Mouse (Mus musculus): ENCODE measurements around the gene Ptprg.

DNA sequence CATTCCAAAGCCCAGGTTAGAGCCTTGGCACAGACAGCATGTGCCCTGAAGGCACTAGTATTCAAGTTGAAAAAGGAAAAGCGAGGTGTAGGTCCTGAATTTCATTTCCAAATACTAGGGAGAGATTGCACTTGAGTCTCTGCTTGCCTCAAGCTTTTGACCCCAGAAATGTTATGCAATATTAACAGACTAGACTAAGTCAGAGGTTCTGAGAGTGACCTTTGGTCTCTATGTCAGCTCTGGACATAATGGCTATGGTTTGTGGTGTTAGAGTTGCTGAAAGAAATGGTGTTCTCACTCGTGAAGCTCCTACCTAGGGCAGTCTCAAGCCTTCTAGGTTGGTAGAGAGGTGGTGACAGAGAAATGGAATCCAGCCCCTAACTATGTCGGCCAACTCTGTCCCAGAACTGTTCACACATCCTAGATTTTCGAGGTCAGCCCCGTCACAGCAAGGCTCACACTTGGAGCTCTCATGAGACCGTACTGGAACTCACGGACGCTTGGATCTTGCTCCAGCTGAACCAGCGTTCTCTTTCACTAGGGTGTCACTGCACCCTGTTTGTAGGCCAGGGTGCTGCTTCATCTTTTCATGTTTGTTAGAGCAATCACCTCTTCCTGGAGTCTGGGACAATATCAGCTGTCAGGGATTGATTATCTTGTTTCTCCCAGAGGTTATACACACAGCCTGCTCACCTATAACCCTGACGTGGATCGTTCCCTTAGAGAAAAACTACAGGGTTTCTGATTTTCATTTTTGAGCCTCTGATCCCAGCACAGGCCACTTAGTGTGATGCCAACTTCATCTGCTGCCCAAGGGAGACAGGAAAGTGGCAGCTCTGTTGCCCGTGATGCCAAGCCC is 551.2 kb downstream of the Ptprg start:
- no peak for TF ChIP-seq CTCF (IDR thresholded peaks at IDR 0.05)
- TF ChIP-seq EP300 (IDR thresholded peaks at IDR 0.05; ENCODE audit: insufficient read depth, low read depth, low read length): no peak
- no peak for TF ChIP-seq POLR2A (IDR thresholded peaks at IDR 0.05; ENCODE audit: insufficient read depth, low read depth, low read length)
